ENCODE assay signal across 8 mouse cellular contexts in the genomic region with DNA sequence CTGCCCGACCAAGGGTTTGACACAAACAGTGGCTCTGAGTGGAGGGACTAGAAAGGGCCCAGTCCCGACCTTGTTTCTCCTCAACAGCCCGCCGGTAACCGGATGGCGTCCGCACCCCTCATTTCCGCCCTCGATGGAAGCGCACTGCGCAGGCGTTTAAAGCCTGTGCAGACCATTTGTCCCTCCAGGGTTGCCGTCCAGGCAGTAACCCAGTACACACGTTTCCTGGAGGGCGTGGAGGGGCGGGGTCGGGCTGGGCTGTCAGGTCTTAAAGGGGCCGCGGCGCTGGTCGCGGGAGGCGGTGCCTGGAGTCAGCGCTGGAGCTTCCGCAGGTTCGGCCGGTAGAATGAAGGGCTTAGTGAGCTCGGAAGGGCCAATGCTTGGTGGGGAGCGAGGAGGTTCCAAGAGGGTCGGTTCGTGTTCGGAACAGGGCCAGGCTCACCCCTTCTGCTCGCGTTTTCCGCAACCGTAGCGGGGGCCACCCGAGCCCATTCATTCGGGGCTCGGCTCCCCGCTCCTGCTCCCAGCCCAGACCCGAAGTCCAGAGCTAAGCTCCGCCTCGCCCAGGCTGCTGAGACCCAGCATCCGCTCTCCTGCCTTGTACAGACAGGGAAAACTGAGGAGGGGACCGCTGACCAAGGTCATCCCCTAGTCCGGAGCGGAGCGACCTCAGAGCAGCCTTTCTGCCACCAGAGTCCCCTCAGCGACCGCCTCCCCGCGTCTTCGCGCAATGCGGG. TPM values are rescaled to one million over a fixed set of nuclear protein-coding genes. Genes with fewer than 3 reads are reported as not detected.
A peak's percentile ranks its signal among the peaks of the same experiment; 100 is the strongest.
DNase-seq lines count a peak whose midpoint lies in the region; ATAC-seq and TF ChIP-seq lines count a peak whose summit lies in the region.

A gene (plus strand): TSS at position 271 of the 737 bp plus-strand sequence.

- H3K4me1 ChIP-seq in heart, embryonic 12.5 days (replicated peaks) = peaks cover 19% of the 10 kb centered on the region
- peaks cover 8% of the 10 kb centered on the region for H3K4me1 ChIP-seq in kidney, postnatal 0 days (replicated peaks; ENCODE audit: insufficient read depth, low read length)
- peaks cover 55% of the 10 kb centered on the region for H3K4me1 ChIP-seq in liver, embryonic 13.5 days (replicated peaks)
- H3K4me1 ChIP-seq in stomach, embryonic 16.5 days (ENCODE audit: control insufficient read depth, insufficient read depth, low read length) = peaks cover 17% of the 10 kb centered on the region

- H3K27ac ChIP-seq in heart, embryonic 12.5 days (ENCODE audit: poor library complexity, severe bottlenecking) = peak within 1 kb of the TSS; percentile 92
- H3K27ac ChIP-seq in kidney, postnatal 0 days = peak within 1 kb of the TSS; percentile 90
- H3K27ac ChIP-seq in liver, embryonic 13.5 days = peak within 1 kb of the TSS; percentile 87
- H3K27ac ChIP-seq in stomach, embryonic 16.5 days (ENCODE audit: low read length) = peak within 1 kb of the TSS; percentile 94

- peak; percentile 81 for ATAC-seq in erythroid progenitor cell, adult 5-6 weeks (replicated peaks; ENCODE audit: low FRiP score, poor library complexity, severe bottlenecking)
- ATAC-seq in heart, embryonic 12.5 days (ENCODE audit: insufficient number of reproducible peaks, low FRiP score) = peak; percentile 92
- peak; percentile 89 for ATAC-seq in kidney, postnatal 0 days (replicated peaks; ENCODE audit: low FRiP score, low read depth)
- peak; percentile 90 for ATAC-seq in liver, embryonic 13.5 days (ENCODE audit: low read depth)
- peak; percentile 91 for ATAC-seq in stomach, embryonic 16.5 days (ENCODE audit: insufficient read depth, low FRiP score)

- H3K36me3 ChIP-seq in heart, embryonic 12.5 days = peaks cover 55% of the 10 kb centered on the region
- H3K36me3 ChIP-seq in kidney, postnatal 0 days (ENCODE audit: insufficient read depth, low read length) = peaks cover 34% of the 10 kb centered on the region
- H3K36me3 ChIP-seq in liver, embryonic 13.5 days = peaks cover 62% of the 10 kb centered on the region
- H3K36me3 ChIP-seq in stomach, embryonic 16.5 days (ENCODE audit: control insufficient read depth, insufficient read depth, low read length) = peaks cover 26% of the 10 kb centered on the region

- no peak for TF ChIP-seq CTCF in kidney, postnatal 0 days (IDR thresholded peaks at IDR 0.05; ENCODE audit: low read depth)

- DNase-seq in CD4-positive, CD25-positive, alpha-beta regulatory T cell, adult 2 months (ENCODE audit: low read depth, low spot score) = peak; percentile 98
- DNase-seq in brain, embryonic 18.5 days (ENCODE audit: low read depth, low spot score) = peak; percentile 96
- peak; percentile 97 for DNase-seq in kidney, postnatal 0 days (ENCODE audit: low spot score)
- DNase-seq in liver, embryonic 13.5 days = peak; percentile 88
- peak; percentile 98 for DNase-seq in neural tube, embryonic 10.5 days (ENCODE audit: extremely low spot score, low spot score)

- H3K9me3 ChIP-seq in heart, embryonic 12.5 days (replicated peaks) = no peaks in the 10 kb centered on the region
- H3K9me3 ChIP-seq in kidney, postnatal 0 days (replicated peaks; ENCODE audit: low read length) = no peaks in the 10 kb centered on the region
- no peaks in the 10 kb centered on the region for H3K9me3 ChIP-seq in liver, embryonic 13.5 days (replicated peaks)
- no peaks in the 10 kb centered on the region for H3K9me3 ChIP-seq in stomach, embryonic 16.5 days (replicated peaks; ENCODE audit: control insufficient read depth, low read length)

- WGBS in heart, embryonic 12.5 days = under 1% methylated on average over 56 of the region's 56 CpGs
- under 1% methylated on average over 56 of the region's 56 CpGs for WGBS in kidney, postnatal 0 days
- under 1% methylated on average over 56 of the region's 56 CpGs for WGBS in liver, embryonic 13.5 days (ENCODE audit: insufficient replicate concordance)
- WGBS in stomach, embryonic 16.5 days = under 1% methylated on average over 56 of the region's 56 CpGs

- H3K4me3 ChIP-seq in heart, embryonic 12.5 days = peak within 1 kb of the TSS; percentile 79
- peak within 1 kb of the TSS; percentile 54 for H3K4me3 ChIP-seq in kidney, postnatal 0 days (replicated peaks; ENCODE audit: low read depth, low read length)
- peak within 1 kb of the TSS; percentile 84 for H3K4me3 ChIP-seq in liver, embryonic 13.5 days (replicated peaks)
- peak within 1 kb of the TSS; percentile 79 for H3K4me3 ChIP-seq in stomach, embryonic 16.5 days (replicated peaks; ENCODE audit: low read length)

- no peaks in the 10 kb centered on the region for H3K27me3 ChIP-seq in heart, embryonic 12.5 days (replicated peaks)
- H3K27me3 ChIP-seq in kidney, postnatal 0 days (ENCODE audit: insufficient read depth, low read length) = no peaks in the 10 kb centered on the region
- H3K27me3 ChIP-seq in liver, embryonic 13.5 days = no peaks in the 10 kb centered on the region
- no peaks in the 10 kb centered on the region for H3K27me3 ChIP-seq in stomach, embryonic 16.5 days (ENCODE audit: control insufficient read depth, insufficient read depth, low read length)

- H3K9ac ChIP-seq in heart, embryonic 12.5 days = peak within 1 kb of the TSS; percentile 82
- H3K9ac ChIP-seq in kidney, postnatal 0 days (ENCODE audit: low read depth, low read length) = peak within 1 kb of the TSS; percentile 72
- peak within 1 kb of the TSS; percentile 90 for H3K9ac ChIP-seq in liver, embryonic 13.5 days
- H3K9ac ChIP-seq in stomach, embryonic 16.5 days (ENCODE audit: low read length) = peak within 1 kb of the TSS; percentile 88

- H3K4me2 ChIP-seq in heart, embryonic 12.5 days = peak within 1 kb of the TSS; percentile 97
- peak within 1 kb of the TSS; percentile 95 for H3K4me2 ChIP-seq in kidney, postnatal 0 days (ENCODE audit: low read length)
- H3K4me2 ChIP-seq in liver, embryonic 13.5 days = peak within 1 kb of the TSS; percentile 99
- H3K4me2 ChIP-seq in stomach, embryonic 16.5 days (ENCODE audit: low read depth, low read length) = peak within 1 kb of the TSS; percentile 84

RNA-seq across cellular contexts. Expression of the gene that starts here (rescaled TPM):
- total RNA-seq in erythroid progenitor cell, adult 5-6 weeks (2015; ENCODE audit: low replicate concordance) = 1.4 and 6.3 TPM in 2 replicates
- total RNA-seq in erythroid progenitor cell, adult 5-6 weeks (2017; ENCODE audit: low replicate concordance) = 3.6 and 12.2 TPM in 2 replicates
- 27.6 and 28.8 TPM in 2 replicates for polyA plus RNA-seq in heart, embryonic 12.5 days (2016; fragmentation: Nextera tagmentation; extraction: Ambion mirVana)
- polyA plus RNA-seq in kidney, postnatal 0 days (2015; fragmentation: Nextera tagmentation; extraction: Ambion mirVana) = 25.1 and 30.0 TPM in 2 replicates
- polyA plus RNA-seq in liver, embryonic 13.5 days (2015; fragmentation: Nextera tagmentation; extraction: Ambion mirVana) = 35.6 and 35.7 TPM in 2 replicates
- 109 and 136 TPM in 2 replicates for polyA plus RNA-seq in stomach, embryonic 16.5 days (2015; fragmentation: Nextera tagmentation; extraction: Ambion mirVana)

Comparison
In these comparisons a context has a peak if more than half of its experiments do, and no peak if none do; other contexts are left out.
1. Peak in every context shown above with its lines: DNase-seq, ATAC-seq, H3K4me3 ChIP-seq and H3K27ac ChIP-seq.